Mouse (Mus musculus): Measurements from ENCODE around the gene Susd6.

Gene Susd6

GRCm38 (mm10) chr12:80928881-80929280 lies 138.6 kb downstream of the Susd6 start:
- no peak for DNase-seq (ENCODE audit: low read depth, low spot score)

GRCm38 (mm10) chr12:80930141-80930540 lies 139.8 kb downstream of the Susd6 start:
- DNase-seq (ENCODE audit: low read depth, low spot score), result no peak

Data from retina, adult 2 months (tissue).